Mouse (Mus musculus): Measurements from ENCODE around the gene Hs3st3a1.

DNA sequence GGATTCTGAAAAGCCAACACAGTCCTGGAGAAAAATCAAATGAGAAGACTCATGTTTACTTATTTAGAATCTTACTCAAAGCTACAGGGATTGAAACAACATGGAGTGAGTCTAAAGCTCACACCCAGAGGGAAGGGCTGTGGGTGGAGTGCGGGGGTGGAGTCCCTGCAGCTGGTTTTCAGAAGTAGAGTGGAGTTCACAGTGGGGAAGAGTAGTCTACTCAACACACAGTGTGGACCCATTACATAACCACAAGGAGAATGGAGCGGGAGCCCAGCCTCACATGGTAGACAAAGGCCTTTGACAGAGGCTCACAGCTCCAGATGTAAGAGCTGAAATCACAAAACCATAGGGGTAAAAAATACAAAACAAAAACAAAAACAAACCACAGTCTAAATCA is 123.2 kb downstream of the Hs3st3a1 start:
- no peak for TF ChIP-seq POLR2A (IDR thresholded peaks at IDR 0.05; ENCODE audit: low read depth, low read length)
- TF ChIP-seq CTCF (IDR thresholded peaks at IDR 0.05; ENCODE audit: extremely low read depth, insufficient read length, insufficient replicate concordance, low read depth, low read length) = no peak
